Mouse (Mus musculus): ENCODE measurements around the gene Slc22a22.
"Not testable (repeated sequence)": the region's sequence is repeated elsewhere in the genome, so short reads cannot be mapped to it uniquely, and the experiment has no call there.

Gene Slc22a22

DNA sequence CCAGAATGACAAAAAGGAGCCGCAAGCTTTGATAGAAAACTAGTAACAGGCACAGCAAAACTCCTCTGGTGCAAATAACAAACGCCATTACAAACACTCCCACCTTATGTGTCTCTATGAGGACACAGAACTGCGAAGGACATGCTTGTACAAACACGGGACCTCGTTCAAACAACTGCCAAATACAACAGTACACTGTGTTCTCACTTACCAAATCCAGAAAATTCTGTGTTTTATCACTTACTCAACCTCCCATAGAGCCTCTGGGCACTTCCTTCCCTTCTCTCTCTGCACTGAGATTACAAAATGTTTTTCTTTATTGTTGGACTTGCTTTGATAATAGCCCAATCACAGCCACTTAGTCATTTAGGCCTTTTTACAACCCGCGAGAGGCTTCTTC lies 97.0 kb downstream of the Slc22a22 start:
- DNase-seq (ENCODE audit: extremely low spot score, low spot score): no peak

DNA sequence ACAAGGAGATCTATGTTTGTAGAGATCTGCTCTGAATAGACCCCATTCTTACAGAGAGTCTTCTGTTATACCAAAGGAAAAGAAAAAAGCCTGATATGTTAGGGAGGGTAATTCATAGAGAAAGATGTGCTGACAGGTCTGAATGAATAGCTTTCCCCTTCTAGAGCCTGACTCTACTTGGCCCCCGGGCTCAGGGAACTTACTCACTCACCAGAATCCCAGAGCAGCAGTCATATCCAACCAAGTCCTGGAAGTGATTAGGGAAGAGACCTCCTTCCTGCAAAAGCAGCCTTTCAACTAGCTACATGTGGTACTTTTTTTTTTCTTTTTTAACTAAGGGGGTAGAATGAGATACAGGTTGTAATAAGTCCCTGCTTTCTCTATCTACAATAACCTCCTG lies 111.0 kb downstream of the Slc22a22 start:
- DNase-seq (ENCODE audit: extremely low spot score, low spot score): no peak

DNA sequence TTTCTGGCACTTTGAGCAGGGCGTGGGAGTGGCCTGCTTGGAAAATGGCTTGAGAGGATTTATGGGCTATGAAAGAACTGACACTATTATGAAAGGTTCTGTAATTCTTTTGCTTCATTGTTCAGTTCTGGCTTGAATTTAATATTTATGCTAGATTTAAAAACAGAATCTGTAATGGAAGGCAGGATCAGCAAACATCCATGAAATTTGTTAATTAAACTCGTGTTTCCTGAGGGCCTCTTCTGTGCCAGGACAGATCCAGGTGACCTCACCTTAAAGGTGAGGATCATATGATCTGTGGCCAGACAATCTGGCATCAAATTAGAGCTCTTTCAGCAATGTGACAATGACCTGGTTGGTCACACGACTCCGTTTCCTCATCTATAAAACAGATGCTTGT lies 122.1 kb downstream of the Slc22a22 start:
- no peak for DNase-seq (ENCODE audit: extremely low spot score, low spot score)

DNA sequence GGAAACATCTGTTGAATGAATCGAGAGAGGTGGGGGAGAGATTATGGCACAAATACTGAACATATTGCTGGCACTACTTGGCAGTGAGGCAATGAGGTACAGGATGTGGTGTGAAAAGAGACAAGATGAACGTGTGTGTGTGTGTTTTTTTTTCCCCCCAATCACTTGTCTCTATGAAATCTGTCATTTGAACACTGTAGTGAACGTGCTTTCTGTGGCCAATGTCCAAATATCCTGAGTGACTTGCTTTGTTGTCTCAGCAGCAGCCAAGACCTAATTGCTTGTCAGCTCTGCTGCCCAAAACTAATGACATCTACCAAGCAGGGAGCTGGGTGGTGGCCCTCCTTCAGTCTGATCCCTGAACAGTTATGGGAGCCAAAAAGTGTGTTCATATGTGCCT lies 136.9 kb downstream of the Slc22a22 start:
- DNase-seq (ENCODE audit: extremely low spot score, low spot score): no peak

DNA sequence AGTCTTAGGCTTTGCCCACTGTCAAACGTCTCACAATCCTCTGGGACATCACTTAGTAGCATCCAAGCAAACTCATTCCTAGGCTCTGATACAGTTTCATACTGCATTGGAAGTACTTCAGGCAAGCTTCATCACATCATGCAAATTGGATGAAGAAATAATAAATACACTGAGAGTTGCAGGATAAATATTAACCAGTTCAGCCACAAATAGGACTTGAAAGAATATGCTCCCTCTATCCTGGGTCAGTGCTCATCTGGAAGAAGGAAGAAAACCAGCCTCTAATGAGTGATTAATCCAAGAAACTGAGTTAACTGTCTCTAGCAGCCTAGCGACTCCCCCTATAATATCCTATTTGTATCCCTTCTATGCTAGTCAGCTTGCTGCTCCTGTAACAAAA lies 146.1 kb downstream of the Slc22a22 start:
- DNase-seq (ENCODE audit: extremely low spot score, low spot score): no peak

DNA sequence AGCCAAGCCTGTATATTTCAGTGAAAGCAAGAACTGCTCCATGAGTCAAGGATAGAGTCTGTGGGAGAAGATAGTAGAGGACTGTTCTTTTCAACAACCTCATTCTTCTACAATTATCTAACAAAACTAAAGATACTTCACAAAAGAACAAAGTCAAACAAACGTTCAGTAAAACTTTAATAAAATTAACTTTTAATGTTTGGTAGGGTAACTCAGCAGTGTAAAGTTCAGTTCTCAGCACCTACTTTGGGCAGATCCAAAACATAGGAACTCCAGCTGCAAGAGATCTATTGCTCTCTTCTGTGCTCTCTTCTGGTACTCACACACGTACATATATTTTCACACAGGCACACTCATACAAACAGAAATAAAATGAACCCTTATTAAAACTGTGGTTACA lies 159.4 kb downstream of the Slc22a22 start:
- no peak for DNase-seq (ENCODE audit: extremely low spot score, low spot score)

DNA sequence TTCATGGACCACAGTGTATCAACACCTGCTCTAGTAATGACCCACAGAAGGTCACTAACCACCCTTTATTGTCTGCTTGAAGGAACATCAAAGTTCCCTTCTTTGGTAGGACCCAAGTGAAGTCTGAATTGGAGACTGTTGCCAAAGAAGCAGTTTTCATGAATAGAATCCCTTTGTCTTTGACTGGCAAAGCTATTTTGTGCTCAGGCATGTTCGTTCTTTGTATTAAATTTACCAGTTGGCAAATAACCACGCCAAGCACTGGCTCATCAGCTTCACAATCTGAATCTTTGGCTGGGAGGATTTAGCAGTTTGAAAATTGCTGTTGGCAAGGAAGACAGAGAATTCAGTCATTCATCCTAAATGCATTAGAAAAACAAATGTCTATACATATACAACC lies 160.9 kb downstream of the Slc22a22 start:
- no peak for DNase-seq (ENCODE audit: extremely low spot score, low spot score)

DNA sequence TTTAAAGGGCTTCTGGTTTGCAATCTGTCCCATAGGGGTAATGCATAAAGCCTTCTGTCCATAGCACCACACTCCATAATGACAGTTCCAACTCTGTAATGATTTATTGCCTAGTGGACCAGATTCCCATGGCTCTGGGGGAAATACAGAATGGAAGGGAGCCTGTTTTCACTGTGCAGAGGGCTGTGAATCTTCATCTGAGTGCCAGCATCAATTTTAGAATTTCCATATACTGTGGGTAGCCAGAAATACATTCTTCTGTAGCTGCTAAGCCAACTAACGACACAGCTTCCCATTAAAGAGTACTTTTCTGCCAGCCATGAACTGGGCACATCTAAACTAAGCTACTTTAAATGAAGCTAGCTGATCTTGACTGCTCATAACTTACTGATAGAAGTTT lies 174.7 kb downstream of the Slc22a22 start:
- DNase-seq (ENCODE audit: extremely low spot score, low spot score): no peak

DNA sequence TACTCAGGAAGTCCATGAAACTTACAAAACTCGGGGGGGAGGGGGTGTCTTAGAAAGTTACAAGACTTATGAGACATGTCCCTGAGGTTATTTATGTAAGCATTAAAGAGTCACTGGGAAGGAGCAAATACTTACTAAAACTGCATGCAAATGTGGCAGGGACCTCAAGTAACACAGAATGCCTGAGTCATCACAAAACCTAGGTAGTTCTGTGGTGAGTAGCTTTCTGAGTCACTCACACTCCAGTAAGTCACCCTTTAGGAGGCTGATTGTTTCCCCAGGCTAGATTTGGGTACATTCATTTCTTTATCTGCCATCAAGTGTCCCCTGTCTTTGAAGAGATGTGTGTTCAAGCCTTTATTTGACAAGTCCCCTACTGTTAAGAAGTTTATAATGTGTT lies 198.9 kb downstream of the Slc22a22 start:
- no peak for DNase-seq (ENCODE audit: extremely low spot score, low spot score)

DNA sequence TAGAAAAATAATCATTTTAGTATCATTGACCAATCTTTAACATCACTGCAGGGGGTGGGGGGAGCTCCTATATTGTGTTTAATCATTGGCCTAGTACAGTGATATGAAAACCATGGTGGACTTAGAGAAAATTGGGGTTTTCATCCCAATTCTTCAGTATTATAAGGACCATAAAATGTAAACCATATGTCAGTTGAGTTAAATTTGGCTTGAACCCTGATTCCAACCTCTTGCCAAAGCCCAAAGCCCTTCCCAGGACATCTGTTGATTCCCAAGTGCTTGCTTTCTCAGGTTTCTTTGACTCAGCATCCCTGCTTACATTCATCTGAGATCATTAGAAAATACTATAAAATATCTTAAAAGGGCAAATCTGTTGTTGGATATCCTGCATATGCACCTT lies 201.0 kb downstream of the Slc22a22 start:
- no peak for DNase-seq (ENCODE audit: extremely low spot score, low spot score)

DNA sequence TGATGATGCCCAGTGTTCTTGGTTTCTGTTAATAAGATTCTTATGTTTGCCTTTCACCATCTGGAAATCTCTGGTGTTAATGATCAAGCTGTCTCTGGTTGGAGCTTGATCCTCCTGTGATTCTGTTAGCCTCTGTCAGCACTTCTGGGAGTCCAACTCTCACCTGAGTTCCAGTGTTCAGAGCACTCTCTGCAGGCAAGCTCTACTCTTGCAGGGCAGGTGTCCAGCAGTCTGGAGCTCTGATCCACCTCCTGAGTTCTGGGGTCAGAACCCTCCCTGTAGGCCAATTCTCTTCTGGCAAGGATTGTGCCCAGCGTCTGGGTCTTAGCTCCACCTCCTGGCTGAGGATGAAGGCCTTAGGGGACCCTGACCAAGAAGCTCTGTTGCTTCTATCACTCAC lies 237.4 kb downstream of the Slc22a22 start:
- DNase-seq (ENCODE audit: extremely low spot score, low spot score): not testable (repeated sequence)

DNA sequence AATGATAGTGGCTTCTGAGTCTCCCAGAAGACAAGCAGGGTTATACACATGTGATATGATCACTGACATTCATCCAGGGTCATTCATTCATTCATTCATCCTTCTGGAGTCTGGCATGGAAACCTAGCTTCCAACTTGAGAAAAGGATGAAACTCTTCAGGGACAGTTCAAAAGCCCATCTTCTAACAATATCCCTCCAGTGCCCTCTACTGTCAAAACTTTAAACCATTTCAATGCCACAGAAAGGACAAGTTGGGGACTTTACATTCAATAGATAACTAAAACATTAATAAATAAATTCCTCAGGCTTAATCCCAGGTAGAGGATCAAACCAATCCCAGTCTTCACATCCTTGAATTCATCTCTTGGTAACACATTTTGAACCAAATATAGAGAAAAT lies 247.0 kb downstream of the Slc22a22 start:
- DNase-seq (ENCODE audit: extremely low spot score, low spot score): no peak

DNA sequence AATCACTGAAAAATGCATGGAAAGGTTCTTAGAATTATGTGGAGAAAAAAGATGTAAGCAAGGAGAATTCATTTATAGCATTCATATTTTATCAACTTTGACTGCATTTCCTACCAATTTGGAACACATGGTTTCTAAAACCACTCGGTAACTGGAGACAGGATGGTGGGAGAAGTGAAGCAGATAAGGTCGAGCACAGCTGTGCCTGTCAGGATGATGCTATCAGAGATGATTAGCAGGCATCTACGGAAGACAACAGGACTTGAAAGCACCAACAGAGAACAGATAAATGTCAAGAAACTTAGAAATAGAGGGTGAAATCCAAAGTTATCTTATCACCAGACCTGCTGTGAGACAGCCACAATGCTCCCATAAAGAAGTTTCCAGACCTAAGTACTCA lies 272.1 kb downstream of the Slc22a22 start:
- no peak for DNase-seq (ENCODE audit: extremely low spot score, low spot score)

DNA sequence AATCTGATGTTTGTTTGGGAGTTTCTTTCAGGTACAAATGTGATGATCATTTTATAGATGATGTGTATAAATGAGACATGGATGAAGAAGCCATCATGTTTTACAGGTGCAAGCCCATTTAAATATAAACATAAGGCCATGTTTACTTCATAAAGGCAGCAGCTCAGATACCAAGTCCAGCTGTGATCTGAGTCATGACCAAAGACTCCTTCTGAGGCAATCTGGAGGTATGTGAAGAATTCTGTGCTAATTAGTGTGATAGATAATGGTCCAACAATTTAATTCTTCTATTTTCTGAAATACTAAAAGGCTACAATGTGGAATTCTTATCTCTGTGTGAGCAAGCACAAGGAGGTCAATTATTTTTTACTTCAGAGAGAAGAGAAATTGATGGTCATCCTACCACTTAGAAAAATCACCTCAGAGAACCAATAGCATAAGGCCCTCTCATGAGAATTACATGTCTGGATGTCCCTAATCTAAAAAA lies 272.9 kb downstream of the Slc22a22 start:
- DNase-seq (ENCODE audit: extremely low spot score, low spot score): no peak

Data from neural tube, embryonic 10.5 days (tissue).